Mouse (Mus musculus) hindbrain, embryonic 13.5 days (tissue): ENCODE data around the gene Irgq. TPM values are rescaled to one million over a fixed set of nuclear protein-coding genes. Genes with fewer than 3 reads are reported as not detected.
A peak's percentile ranks its signal among the peaks of the same experiment; 100 is the strongest.

Experiments used
- ATAC-seq: fragments of 200-750 bp; cut with Nextera tagmentation; 2 replicates; pipeline ENCODE4 v1.8.0; 2017; ENCODE audit warnings: moderate TSS enrichment; ENCODE audit not compliant: low FRiP score
- H3K27ac ChIP-seq: fragments of 300-500 bp; sonication (generic); 2 replicates; pipeline ENCODE4 v1.5.1; 2015; ENCODE audit warnings: inconsistent platforms, mild to moderate bottlenecking, moderate library complexity
- H3K27me3 ChIP-seq: fragments of 300-500 bp; sonication (generic); 2 replicates; pipeline ENCODE4 v1.6.1; 2015; ENCODE audit warnings: mild to moderate bottlenecking, inconsistent platforms
- H3K36me3 ChIP-seq: fragments of 300-500 bp; sonication (generic); 2 replicates; pipeline ENCODE4 v1.6.1; 2015; ENCODE audit warnings: mild to moderate bottlenecking, inconsistent platforms
- H3K4me1 ChIP-seq: fragments of 300-500 bp; sonication (generic); replicated peaks from 2 replicates; pipeline ENCODE4 v1.6.1; 2015; ENCODE audit warnings: inconsistent platforms
- H3K4me2 ChIP-seq: fragments of 300-500 bp; sonication (generic); 2 replicates; pipeline ENCODE4 v1.6.1; 2015; ENCODE audit warnings: inconsistent platforms, mild to moderate bottlenecking, moderate library complexity
- H3K4me3 ChIP-seq: fragments of 300-500 bp; sonication (generic); 2 replicates; pipeline ENCODE4 v1.5.1; 2015; ENCODE audit warnings: mild to moderate bottlenecking, inconsistent platforms
- H3K9ac ChIP-seq: fragments of 300-500 bp; sonication (generic); 2 replicates; pipeline ENCODE4 v1.6.1; 2015; ENCODE audit warnings: mild to moderate bottlenecking, inconsistent platforms
- H3K9me3 ChIP-seq: fragments of 300-500 bp; sonication (generic); 2 replicates; pipeline ENCODE4 v1.6.1; 2016; ENCODE audit warnings: inconsistent platforms
- WGBS: fragments of 180-500 bp; shearing (Covaris S2); methylation state at CpG from one replicate; pipeline ENCODE4 v1.1.7; 2015; 5-methylcytosine and 5-hydroxymethylcytosine counted together
- polyA plus RNA-seq: library from polyadenylated mRNA; unstranded; fragments of >200 nt; fragmentation: Nextera tagmentation; extraction: Ambion mirVana; gene quantifications from 2 replicates; pipeline ENCODE4 v1.2.1, GENCODE M21; 2015

Irgq gene
- polyA plus RNA-seq, 1 experiment from 2014 or later = 21.1 TPM

- no peaks in the 10 kb centered on the region for H3K4me1 ChIP-seq
- WGBS = 87% methylated on average over 8 of the region's 8 CpGs
- H3K27ac ChIP-seq = no peak overlapping the region
- H3K9ac ChIP-seq = no peak overlapping the region
- no peak overlapping the region for H3K4me3 ChIP-seq
- ATAC-seq = no peak
- H3K27me3 ChIP-seq = no peaks in the 10 kb centered on the region
- H3K9me3 ChIP-seq = no peaks in the 10 kb centered on the region
- H3K36me3 ChIP-seq = peaks cover 59% of the 10 kb centered on the region
- H3K4me2 ChIP-seq = no peak overlapping the region
These were observed 32.8 kb downstream of the Irgq start for GRCm38 (mm10) chr7:24563191-24563836.

- no peak for ATAC-seq
- no peak overlapping the region for H3K4me3 ChIP-seq
- H3K9me3 ChIP-seq = no peaks in the 10 kb centered on the region
- no peaks in the 10 kb centered on the region for H3K4me1 ChIP-seq
- H3K36me3 ChIP-seq = peaks cover 64% of the 10 kb centered on the region
- H3K27ac ChIP-seq = no peak overlapping the region
- 90% methylated on average over 4 of the region's 4 CpGs for WGBS
- no peak overlapping the region for H3K4me2 ChIP-seq
- no peak overlapping the region for H3K9ac ChIP-seq
- H3K27me3 ChIP-seq = no peaks in the 10 kb centered on the region
These were observed 33.3 kb downstream of the Irgq start for GRCm38 (mm10) chr7:24563837-24564206.

GRCm38 (mm10) chr7:24564607-24565265 is 34.2 kb downstream of the Irgq start:
- H3K9me3 ChIP-seq = no peaks in the 10 kb centered on the region
- H3K4me2 ChIP-seq = no peak overlapping the region
- 68% methylated on average over 6 of the region's 6 CpGs for WGBS
- no peak overlapping the region for H3K27ac ChIP-seq
- H3K36me3 ChIP-seq = peaks cover 62% of the 10 kb centered on the region
- no peak overlapping the region for H3K9ac ChIP-seq
- H3K4me1 ChIP-seq = no peaks in the 10 kb centered on the region
- ATAC-seq = peak; percentile 65; the same call in 1 of the 2 replicates
- H3K4me3 ChIP-seq = no peak overlapping the region
- no peaks in the 10 kb centered on the region for H3K27me3 ChIP-seq

DNA sequence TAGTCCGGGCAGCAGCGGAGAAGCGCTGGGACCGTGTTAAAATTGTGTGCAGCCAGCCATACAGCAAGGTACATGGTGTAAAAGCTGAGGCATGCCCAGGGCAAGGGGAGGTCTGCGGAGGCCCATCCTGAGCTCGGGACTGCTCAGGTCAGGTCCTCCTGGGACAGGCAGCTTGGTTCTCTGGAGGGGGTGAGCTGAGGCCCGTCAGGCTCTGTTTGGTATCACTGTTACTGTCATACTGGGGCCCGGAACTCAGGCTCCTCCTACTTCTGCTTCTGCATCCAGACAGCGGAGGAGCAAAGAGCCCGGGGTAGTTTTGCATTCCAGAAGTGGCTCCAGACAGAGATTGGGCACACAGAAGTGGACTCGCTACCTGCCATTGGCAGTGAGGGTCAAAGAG is 35.1 kb downstream of the Irgq start:
- Histone ChIP-seq H3K27me3 (no peaks in the 10 kb centered on the region), H3K9ac (no peak overlapping the region), H3K4me1 (no peaks in the 10 kb centered on the region), H3K9me3 (no peaks in the 10 kb centered on the region), H3K4me2 (no peak overlapping the region), H3K4me3 (no peak overlapping the region), H3K36me3 (peaks cover 64% of the 10 kb centered on the region), H3K27ac (no peak overlapping the region)
- 97% methylated on average over 11 of the region's 11 CpGs for WGBS
- ATAC-seq = no peak

DNA sequence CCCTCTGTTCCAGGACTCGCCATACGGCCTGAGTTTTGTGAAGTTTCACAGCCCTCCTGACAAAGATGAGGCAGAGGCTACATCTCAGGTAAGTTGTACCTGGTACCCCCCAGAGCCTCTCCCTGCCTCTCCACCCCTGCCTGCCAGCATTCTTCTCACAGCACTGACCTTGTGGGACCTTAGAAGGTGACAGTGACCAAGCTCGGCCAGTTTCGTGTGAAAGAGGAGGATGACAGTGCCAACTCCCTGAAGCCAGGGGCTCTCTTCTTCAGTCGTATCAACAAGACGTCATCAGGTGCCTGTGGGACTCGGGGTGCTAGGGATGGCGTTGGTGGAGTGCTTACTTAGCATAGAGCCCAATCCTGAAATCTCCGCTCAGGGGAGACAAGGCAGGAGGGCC is 35.7 kb downstream of the Irgq start:
- no peak overlapping the region for H3K4me2 ChIP-seq
- WGBS = 90% methylated on average over 9 of the region's 9 CpGs
- H3K9me3 ChIP-seq = no peaks in the 10 kb centered on the region
- H3K27ac ChIP-seq = no peak overlapping the region
- no peak overlapping the region for H3K4me3 ChIP-seq
- ATAC-seq = no peak
- no peaks in the 10 kb centered on the region for H3K27me3 ChIP-seq
- H3K4me1 ChIP-seq = no peaks in the 10 kb centered on the region
- peaks cover 64% of the 10 kb centered on the region for H3K36me3 ChIP-seq
- no peak overlapping the region for H3K9ac ChIP-seq

DNA sequence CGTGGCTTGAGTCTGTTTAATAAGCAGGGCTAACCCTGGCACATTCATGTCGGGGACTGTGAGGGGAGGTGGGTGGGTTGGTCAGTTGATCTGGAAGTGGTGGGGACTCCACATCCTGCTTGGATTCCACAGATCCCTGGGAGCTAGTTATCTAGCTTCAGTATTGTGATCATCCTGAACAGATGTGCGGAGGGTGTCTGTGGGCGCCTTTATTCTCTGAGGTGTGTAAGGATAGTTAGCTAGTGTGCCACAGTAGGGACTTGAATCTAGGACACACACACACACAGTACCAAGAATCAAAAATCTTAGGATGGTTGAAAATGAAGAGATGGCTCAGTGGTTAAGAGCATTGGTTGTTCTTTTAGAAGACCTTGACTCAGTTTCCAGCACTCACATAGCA is 38.0 kb downstream of the Irgq start:
- WGBS = 89% methylated on average over 4 of the region's 4 CpGs
- no peaks in the 10 kb centered on the region for H3K27me3 ChIP-seq
- H3K4me3 ChIP-seq = no peak overlapping the region
- no peaks in the 10 kb centered on the region for H3K4me1 ChIP-seq
- H3K36me3 ChIP-seq = peaks cover 62% of the 10 kb centered on the region
- H3K9ac ChIP-seq = no peak overlapping the region
- no peak overlapping the region for H3K4me2 ChIP-seq
- no peak overlapping the region for H3K27ac ChIP-seq
- no peak for ATAC-seq
- no peaks in the 10 kb centered on the region for H3K9me3 ChIP-seq

GRCm38 (mm10) chr7:24571071-24571470 is 40.6 kb downstream of the Irgq start:
- 87% methylated on average over 4 of the region's 4 CpGs for WGBS
- ATAC-seq = no peak
- peaks cover 52% of the 10 kb centered on the region for H3K36me3 ChIP-seq

DNA sequence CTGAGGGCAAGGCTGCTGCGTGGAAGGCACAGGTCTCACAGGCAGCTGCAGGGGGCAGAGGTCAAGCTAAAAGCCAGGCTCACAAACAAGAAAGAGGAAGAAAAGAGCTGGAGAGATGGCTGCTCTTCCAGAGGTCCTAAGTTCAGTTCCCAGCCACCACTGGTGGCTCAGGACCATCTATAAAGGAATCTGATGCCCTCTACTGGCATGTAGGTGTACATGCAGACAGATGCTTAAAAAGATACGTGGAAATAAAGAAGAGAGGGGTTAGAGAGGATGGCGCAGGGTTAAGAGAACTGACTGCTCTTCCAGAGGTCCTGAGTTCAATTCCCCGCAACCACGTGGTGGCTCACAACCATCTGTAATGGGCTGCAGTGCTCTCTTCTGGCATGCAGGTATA is 42.0 kb downstream of the Irgq start:
- Histone ChIP-seq H3K27me3 (no peaks in the 10 kb centered on the region), H3K36me3 (peaks cover 38% of the 10 kb centered on the region), H3K27ac (no peak overlapping the region), H3K4me2 (no peak overlapping the region), H3K4me3 (no peak overlapping the region), H3K9me3 (no peaks in the 10 kb centered on the region), H3K4me1 (no peaks in the 10 kb centered on the region), H3K9ac (no peak overlapping the region)
- WGBS = 57% methylated on average over 5 of the region's 5 CpGs
- no peak for ATAC-seq

More at GRCm38 (mm10) chr7:24571071-24571470, 40.6 kb downstream of the Irgq start:
- no peak overlapping the region for H3K4me3 ChIP-seq
- H3K9ac ChIP-seq = peak overlapping the region; percentile 43; the same call in 1 of the 2 replicates
- no peaks in the 10 kb centered on the region for H3K27me3 ChIP-seq
- H3K27ac ChIP-seq = no peak overlapping the region
- H3K9me3 ChIP-seq = no peaks in the 10 kb centered on the region
- no peaks in the 10 kb centered on the region for H3K4me1 ChIP-seq
- no peak overlapping the region for H3K4me2 ChIP-seq

DNA sequence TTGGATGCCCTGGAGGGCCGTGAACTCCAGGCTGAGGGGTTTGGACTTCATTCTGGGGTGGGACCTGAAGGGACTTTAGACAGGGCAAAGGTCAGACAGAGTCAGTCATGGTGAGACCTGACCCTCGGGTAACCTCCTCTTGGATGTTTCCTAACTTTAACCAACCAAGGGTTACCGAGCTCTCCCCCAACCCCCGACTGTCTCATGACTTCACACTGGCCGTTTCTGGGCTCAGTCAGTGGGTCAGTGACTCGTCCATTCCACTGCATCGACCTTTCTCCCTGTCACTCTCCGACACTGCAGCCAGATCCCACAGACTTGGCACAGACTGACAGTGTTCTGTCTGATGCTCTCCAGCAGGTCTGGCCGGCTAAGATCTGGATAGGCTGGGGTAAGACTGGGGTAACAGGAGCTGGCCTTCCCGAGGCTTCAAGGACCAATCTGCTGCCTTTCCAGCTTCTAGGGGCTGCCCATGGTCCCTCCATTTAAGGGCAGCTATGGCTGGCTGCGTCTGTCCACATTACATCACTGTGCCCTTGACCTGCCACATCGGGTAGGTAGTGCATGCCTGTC is 43.8 kb downstream of the Irgq start:
- Histone ChIP-seq H3K36me3 (peaks cover 24% of the 10 kb centered on the region), H3K27ac (no peak overlapping the region), H3K9me3 (no peaks in the 10 kb centered on the region), H3K4me1 (no peaks in the 10 kb centered on the region), H3K9ac (0 out of 2 replicates have a peak overlapping the region, but pooled peaks have one; percentile 10), H3K4me2 (no peak overlapping the region), H3K4me3 (no peak overlapping the region), H3K27me3 (no peaks in the 10 kb centered on the region)
- 63% methylated on average over 12 of the region's 12 CpGs for WGBS
- ATAC-seq = no peak

- no peaks in the 10 kb centered on the region for H3K9me3 ChIP-seq
These were observed 47.3 kb downstream of the Irgq start for GRCm38 (mm10) chr7:24577811-24578210.

DNA sequence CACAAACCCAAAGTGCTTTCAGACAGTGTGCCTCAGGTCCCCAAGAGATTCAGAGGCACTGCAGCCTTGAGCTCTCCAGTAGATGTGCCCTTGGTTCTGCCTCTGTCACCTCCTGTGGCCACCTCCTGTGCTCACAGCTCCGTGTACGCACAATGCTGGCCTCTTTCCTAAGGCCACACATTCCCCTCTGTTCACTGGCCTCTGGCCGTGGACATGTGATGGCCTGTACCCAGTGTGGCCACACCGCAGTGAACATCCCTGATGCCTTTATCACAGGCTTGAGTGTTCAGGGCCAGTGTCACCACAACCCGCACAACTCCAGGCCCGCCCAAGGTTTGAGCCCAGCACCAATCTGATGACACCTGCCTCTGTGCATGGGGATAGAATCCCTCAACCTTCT is 54.4 kb downstream of the Irgq start:
- no peak overlapping the region for H3K4me3 ChIP-seq
- H3K27ac ChIP-seq = no peak overlapping the region
- no peak for ATAC-seq
- H3K9ac ChIP-seq = no peak overlapping the region
- no peaks in the 10 kb centered on the region for H3K36me3 ChIP-seq
- H3K9me3 ChIP-seq = no peaks in the 10 kb centered on the region
- no peak overlapping the region for H3K4me2 ChIP-seq
- H3K4me1 ChIP-seq = peaks cover 16% of the 10 kb centered on the region
- WGBS = 88% methylated on average over 6 of the region's 6 CpGs
- peaks cover 31% of the 10 kb centered on the region for H3K27me3 ChIP-seq

More at GRCm38 (mm10) chr7:24577811-24578210, 47.3 kb downstream of the Irgq start:
- Histone ChIP-seq H3K4me1 (no peaks in the 10 kb centered on the region), H3K9ac (no peak overlapping the region), H3K4me2 (no peak overlapping the region), H3K27me3 (no peaks in the 10 kb centered on the region), H3K4me3 (no peak overlapping the region), H3K27ac (no peak overlapping the region), H3K36me3 (no peaks in the 10 kb centered on the region; the same call in 1 of the 2 replicates)
- ATAC-seq = no peak
- 94% methylated on average over 10 of the region's 10 CpGs for WGBS

- WGBS = 45% methylated on average over 15 of the region's 16 CpGs
- no peak overlapping the region for H3K4me2 ChIP-seq
- peak overlapping the region; percentile 5; the same call in 1 of the 2 replicates for H3K4me3 ChIP-seq
- H3K36me3 ChIP-seq = no peaks in the 10 kb centered on the region
- no peak overlapping the region for H3K9ac ChIP-seq
- H3K27ac ChIP-seq = no peak overlapping the region
- ATAC-seq = no peak
- H3K9me3 ChIP-seq = no peaks in the 10 kb centered on the region
- peaks cover 31% of the 10 kb centered on the region for H3K27me3 ChIP-seq
- peaks cover 16% of the 10 kb centered on the region for H3K4me1 ChIP-seq
These were observed 55.5 kb downstream of the Irgq start for GRCm38 (mm10) chr7:24585995-24586394.
